Mouse (Mus musculus) T-helper 2 cell (primary cell): ENCODE data around the gene Vti1b.

Experiments
- in situ Hi-C: fragments of 300-600 bp; cut with MboI, MseI; formaldehyde crosslinking; loops from one replicate; pipeline ENCODE4 v1.15.1; 2025; ENCODE audit warnings: high pct_unique_total_duplicates

Vti1b gene

DNA sequence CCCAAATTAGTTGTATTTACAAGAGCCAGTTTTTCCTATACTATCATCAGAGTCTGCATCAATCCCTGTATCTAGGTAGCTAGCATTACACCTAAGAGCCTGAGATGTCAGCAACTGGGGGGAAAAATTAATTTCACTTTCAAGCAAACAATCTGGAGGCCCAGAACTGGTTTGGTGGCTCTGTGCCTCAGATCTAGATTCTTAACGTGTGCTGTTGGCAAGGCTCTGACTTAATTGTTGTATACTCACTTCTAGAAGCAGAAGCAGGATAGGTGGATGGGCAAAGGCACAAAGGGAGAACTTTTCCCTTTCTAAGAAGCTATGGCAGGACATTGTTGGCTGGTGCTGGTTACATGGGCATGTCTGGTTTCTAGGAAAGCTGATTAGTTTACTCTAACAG, 33.0 kb downstream of the Vti1b start:
- in situ Hi-C loops = no loop called here

DNA sequence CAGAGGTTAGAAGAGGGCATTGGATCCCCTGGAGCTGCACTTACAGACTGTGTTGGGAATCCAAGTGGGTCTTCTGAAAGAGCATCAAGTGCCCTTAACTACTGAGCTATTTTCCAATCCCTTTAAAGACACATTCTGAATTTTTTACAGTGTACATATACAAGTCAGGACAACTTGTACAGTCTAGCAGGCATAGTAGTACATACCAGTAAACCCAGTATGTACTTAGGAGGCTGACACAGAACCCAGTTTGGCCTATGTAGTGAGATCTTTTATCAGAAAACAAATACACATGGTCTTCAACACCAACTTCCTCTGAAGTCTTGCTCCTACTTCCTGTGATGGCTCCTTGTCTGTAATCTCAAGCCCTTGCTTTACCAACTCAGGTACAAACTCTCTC, 33.5 kb downstream of the Vti1b start:
- in situ Hi-C loops = no loop called here

DNA sequence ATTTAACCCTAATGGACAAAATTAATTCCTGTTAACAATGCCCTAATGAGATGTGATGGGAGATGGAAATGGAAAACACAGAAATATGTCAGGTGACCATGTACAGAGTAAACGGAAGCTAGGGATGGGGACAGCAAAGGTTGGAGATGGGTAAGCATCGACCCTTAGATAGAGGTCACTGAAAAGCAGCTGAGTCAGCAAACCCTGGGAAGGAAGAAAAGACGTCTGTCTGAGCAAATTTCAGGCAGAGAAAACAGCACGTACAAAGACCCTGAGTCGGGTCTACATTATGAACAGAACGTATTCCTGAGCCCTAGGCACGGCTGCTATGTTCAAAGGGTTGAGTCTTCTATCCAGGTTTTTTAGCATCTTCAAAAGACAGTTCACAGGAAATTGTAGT, 35.5 kb downstream of the Vti1b start:
- in situ Hi-C loops = no loop called here

DNA sequence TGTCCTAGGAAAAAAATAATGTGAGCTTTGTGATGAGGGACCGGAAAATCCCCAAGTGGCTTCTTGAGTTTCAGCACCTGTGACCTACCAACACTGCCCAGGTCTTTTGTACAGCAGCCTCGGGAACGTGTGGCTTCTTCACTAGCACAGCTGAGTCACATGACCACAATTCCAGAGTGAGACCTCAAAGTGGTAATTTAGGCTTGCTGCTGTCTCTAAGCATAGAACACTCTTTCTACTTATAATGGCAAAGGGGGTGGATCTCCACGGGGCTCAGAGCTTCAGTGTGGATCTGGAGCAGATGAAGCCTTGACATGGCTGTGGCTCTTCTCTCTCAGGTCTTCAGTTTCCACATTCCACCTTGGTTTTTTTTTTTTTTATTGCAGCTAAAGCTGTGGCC, 37.4 kb downstream of the Vti1b start:
- in situ Hi-C loops = no loop called here

DNA sequence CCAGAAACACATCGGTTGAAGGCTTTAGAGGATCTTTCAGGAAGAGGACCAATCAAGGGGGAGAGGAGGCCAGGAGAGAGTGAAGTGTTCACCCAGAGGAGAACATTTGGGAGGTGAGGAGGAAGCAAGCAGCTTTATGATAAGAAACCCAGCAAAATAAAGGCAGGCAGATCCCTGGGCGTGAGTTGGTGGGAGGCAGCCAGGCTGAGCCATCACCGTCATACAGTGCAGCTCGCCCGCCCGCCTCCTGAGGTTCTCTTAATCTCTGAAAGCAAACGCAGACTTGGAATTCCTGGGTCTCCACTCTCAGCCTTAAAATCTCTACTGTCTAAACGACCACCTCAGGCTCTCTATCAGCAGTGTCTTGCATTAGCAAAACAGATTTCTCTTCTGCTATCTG, 37.8 kb downstream of the Vti1b start:
- in situ Hi-C loops = no loop called here

DNA sequence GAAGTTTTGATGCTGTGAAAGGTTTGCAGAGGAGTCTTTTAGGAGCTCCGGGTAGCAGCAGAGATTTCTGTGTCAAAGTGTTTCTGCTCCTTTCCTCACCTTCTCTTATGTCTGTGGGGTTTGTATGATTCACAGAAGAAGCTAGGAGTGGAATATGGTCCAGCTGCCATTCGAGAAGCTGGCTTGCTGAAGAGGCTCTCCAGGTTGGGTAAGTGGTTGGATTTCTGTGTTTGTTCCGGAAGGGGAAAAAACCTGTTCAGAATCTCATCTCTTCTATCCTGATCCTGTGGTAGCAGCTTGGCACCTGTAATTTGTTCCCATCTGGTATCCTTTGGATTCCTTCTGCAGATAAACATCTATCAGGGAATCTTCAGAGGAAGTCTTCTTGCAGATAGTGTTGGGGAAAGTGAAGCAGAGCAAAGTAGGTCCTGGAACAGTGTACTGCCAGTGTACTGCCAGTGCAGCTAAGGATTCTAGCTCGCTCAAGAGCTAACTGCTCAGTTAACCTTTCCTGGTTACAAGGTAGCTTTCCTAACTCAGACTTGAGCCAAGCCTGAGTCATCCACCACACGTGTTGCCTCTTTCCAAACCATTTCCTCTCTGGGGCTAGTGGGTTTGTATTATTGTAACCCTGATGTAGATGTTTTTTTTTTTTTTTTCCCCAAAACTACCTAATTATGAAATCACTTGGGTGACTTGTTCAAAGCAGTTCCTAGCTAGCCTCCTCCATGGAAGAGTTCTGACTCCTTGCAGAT, 40.6 kb downstream of the Vti1b start:
- in situ Hi-C loops = no loop called here

DNA sequence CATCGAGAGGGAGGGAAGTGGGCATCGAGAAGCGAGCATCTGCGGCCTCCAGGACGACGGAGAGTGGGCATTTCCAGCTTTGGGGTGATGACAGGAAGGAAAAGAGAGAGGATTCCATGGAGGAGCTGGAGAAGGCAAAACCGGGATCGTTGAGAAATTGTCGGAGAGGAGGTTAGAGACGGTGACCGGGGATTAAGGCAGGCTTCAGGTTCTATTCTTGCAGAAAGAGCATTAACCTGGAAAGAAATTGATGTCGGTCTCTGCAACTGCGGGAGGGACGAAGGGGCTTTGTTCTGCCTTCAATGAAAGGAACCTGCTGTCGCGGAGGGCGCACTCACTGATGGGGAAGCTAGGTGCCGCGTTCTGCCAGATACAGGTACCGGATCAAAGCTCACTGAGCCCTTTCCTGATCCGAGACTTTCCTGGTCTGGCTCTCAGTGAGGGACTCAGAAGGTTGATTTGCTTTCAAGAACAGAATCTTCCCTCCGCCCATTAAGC, 41.2 kb downstream of the Vti1b start:
- in situ Hi-C loops = no loop called here

DNA sequence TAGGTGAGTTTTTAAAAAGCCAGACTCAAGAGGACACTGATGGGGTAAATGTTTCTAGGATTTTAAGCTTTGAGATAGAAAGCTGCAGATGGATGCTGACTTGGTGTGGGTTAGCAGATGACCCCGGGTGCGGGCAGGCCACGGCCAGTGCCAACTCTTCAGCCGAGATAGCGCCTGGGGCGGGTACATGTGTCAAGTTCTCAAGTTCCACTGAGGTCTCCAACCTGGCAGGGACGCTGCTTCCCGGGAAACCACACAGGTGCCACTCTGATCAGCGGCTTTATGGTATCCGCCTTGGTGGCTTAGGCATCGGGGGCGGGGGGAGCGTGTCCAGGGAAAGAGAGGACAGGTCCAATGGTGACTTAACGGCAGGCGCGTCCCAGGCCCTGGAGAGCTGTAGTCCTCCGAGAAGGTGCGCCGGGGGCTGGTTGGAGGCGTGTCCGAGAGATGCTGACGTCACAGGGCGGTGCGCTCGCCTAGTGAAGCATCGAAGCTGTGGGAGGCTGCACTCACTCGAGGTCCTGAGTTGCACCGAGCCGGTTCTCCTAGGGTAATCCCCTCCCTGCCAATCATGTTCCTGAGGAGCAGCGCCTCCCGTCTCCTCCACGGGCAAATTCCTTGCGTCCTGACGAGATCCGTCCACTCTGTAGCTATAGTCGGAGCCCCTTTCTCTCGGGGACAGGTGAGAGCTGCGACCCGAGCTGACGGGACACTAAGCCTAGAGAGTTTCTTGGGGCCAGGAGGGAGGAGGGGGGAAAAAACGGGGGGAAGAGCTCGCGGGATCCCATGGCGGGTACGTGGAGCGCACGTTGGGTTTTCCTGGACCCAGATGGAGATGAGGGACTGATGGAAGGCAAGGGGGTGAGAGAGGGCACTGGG, 41.9 kb downstream of the Vti1b start, which contains the start of gene Arg2:
Gene Arg2 (plus strand): TSS at position 479 of the 879 bp plus-strand sequence.
- in situ Hi-C loops = no loop called here

DNA sequence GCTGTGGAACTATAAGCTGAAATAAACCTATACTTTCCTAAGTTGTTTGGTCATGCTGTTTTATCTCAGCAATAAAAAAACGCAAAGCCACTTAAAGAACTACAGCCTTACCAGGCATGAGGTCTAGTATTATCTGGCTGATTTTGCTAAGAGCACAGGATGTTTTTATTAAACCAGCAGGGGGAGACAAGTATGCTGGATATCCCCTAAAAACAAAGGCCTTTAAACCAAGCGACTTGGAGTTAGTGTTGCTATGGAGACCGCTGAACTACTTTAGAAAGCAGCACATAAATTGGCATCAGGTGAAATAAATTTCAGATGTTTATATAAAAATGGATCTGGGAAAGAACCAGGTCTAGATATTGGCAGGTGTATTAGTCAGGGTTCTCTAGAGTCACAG, 49.6 kb downstream of the Vti1b start:
- in situ Hi-C loops = no loop called here

DNA sequence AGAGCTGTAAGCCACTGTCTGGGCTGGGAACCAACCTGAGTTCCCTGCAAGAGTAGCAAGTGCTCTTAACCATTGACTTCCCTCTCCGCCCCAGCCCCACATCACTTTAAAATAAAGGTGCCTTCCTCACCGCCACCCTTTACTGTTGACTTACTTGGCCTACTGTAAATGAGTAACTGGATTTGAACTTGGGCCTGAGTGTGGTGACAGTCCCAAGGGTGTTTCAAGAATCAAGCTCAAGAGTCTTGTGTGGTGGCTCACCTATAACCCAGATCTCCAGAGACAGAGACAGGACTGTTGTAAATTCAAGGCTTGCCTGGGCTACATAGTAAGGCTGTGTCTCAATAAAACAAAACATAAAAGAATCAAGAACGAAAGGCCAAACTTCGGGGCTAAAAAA, 53.5 kb downstream of the Vti1b start:
- in situ Hi-C loops = no loop called here
